Mouse (Mus musculus) spleen, postnatal 14 days (tissue): Measurements from ENCODE around the gene Fars2.
A peak's percentile ranks its signal among the peaks of the same experiment; 100 is the strongest.
"Not testable (repeated sequence)": the region's sequence is repeated elsewhere in the genome, so short reads cannot be mapped to it uniquely, and the experiment has no call there.

Experiments
- DNase-seq, 2 experiments: peaks; one replicate each; pipeline ENCODE4 v3.0.0; 2021 to 2022; ENCODE audit warnings: low spot score in 2 of 2

The Fars2 gene

GRCm38 (mm10) chr13:36140247-36141016, 23.2 kb downstream of the Fars2 start:
- no peak for DNase-seq

GRCm38 (mm10) chr13:36145601-36146000, 28.4 kb downstream of the Fars2 start:
- no peak for DNase-seq

GRCm38 (mm10) chr13:36149175-36149939, 32.1 kb downstream of the Fars2 start:
- DNase-seq, result no peak

GRCm38 (mm10) chr13:36150272-36150671, 33.1 kb downstream of the Fars2 start:
- no peak for DNase-seq

- no peak for DNase-seq
Measured at GRCm38 (mm10) chr13:36152728-36153498, 35.7 kb downstream of the Fars2 start.

GRCm38 (mm10) chr13:36156340-36156931, 39.2 kb downstream of the Fars2 start:
- DNase-seq, result no peak

- no peak for DNase-seq
Measured at GRCm38 (mm10) chr13:36163411-36163810, 46.2 kb downstream of the Fars2 start.

- DNase-seq, result no peak
Measured at GRCm38 (mm10) chr13:36163898-36164297, 46.7 kb downstream of the Fars2 start.

- DNase-seq, result not testable (repeated sequence)
Measured at GRCm38 (mm10) chr13:36172981-36173380, 55.8 kb downstream of the Fars2 start.

GRCm38 (mm10) chr13:36174101-36174500, 56.9 kb downstream of the Fars2 start:
- DNase-seq, result peak in 1 of 2 experiments; percentile 6

- DNase-seq, result no peak
Measured at GRCm38 (mm10) chr13:36174772-36175171, 57.6 kb downstream of the Fars2 start.

- no peak for DNase-seq
Measured at GRCm38 (mm10) chr13:36181231-36181630, 64.0 kb downstream of the Fars2 start.

GRCm38 (mm10) chr13:36190577-36190976, 73.4 kb downstream of the Fars2 start:
- DNase-seq, result no peak

GRCm38 (mm10) chr13:36193484-36194113, 76.4 kb downstream of the Fars2 start:
- DNase-seq, result no peak

GRCm38 (mm10) chr13:36199288-36199687, 82.1 kb downstream of the Fars2 start:
- DNase-seq, result no peak

GRCm38 (mm10) chr13:36200453-36200852, 83.2 kb downstream of the Fars2 start:
- DNase-seq, result no peak

- DNase-seq, result no peak
Measured at GRCm38 (mm10) chr13:36202496-36202895, 85.3 kb downstream of the Fars2 start.

- DNase-seq, result peak; percentile 53 to 65
Measured at GRCm38 (mm10) chr13:36203014-36203413, 85.8 kb downstream of the Fars2 start.

- no peak for DNase-seq
Measured at GRCm38 (mm10) chr13:36204320-36204719, 87.1 kb downstream of the Fars2 start.

GRCm38 (mm10) chr13:36210965-36211364, 93.8 kb downstream of the Fars2 start:
- no peak for DNase-seq

- DNase-seq, result no peak
Measured at GRCm38 (mm10) chr13:36214056-36214455, 96.8 kb downstream of the Fars2 start.
